Mouse (Mus musculus) heart, embryonic 14.5 days (tissue): ENCODE data around the gene Serpina3a. TPM values are rescaled to one million over a fixed set of nuclear protein-coding genes. Genes with fewer than 3 reads are reported as not detected.

Experiments
- ATAC-seq: fragments of 200-750 bp; cut with Nextera tagmentation; 2 replicates; pipeline ENCODE4 v1.8.0; 2017; ENCODE audit warnings: low read depth, moderate TSS enrichment; ENCODE audit not compliant: insufficient number of reproducible peaks, insufficient read depth, low FRiP score
- H3K27ac ChIP-seq, 2 experiments: fragments of 200-500 bp in 1 of 2; fragments of 300-500 bp in 1 of 2; sonication (generic) in 1 of 2; replicated peaks in 1 of 2; 2 replicates each; pipeline ENCODE4 v1.5.1; 2012 to 2014; ENCODE audit warnings: low read depth in 2 of 2, low read length in 2 of 2, control low read depth in 1 of 2, mild to moderate bottlenecking in 1 of 2, mixed read lengths in 1 of 2; ENCODE audit not compliant: control insufficient read depth in 1 of 2, insufficient read depth in 1 of 2
- H3K27me3 ChIP-seq: fragments of 300-500 bp; sonication (generic); 2 replicates; pipeline ENCODE4 v1.6.1; 2014; ENCODE audit warnings: mild to moderate bottlenecking, low read length, control low read depth; ENCODE audit not compliant: control insufficient read depth, insufficient read depth
- H3K36me3 ChIP-seq: fragments of 300-500 bp; sonication (generic); 2 replicates; pipeline ENCODE4 v1.6.1; 2014; ENCODE audit warnings: mild to moderate bottlenecking, control low read depth, low read length, mixed read lengths; ENCODE audit not compliant: control insufficient read depth, insufficient read depth
- H3K4me1 ChIP-seq, 2 experiments: fragments of 200-500 bp in 1 of 2; fragments of 300-500 bp in 1 of 2; sonication (generic) in 1 of 2; 2 replicates each; pipeline ENCODE4 v1.6.1; 2012 to 2014; ENCODE audit warnings: low read length in 2 of 2, control low read depth in 1 of 2, mixed read lengths in 1 of 2; ENCODE audit not compliant: control insufficient read depth in 2 of 2, insufficient read depth in 2 of 2
- H3K4me2 ChIP-seq: fragments of 300-500 bp; sonication (generic); 2 replicates; pipeline ENCODE4 v1.6.1; 2014; ENCODE audit warnings: mild to moderate bottlenecking, low read length
- H3K4me3 ChIP-seq, 2 experiments: fragments of 200-500 bp in 1 of 2; fragments of 300-500 bp in 1 of 2; sonication (generic) in 1 of 2; 2 replicates each; pipeline ENCODE4 v1.5.1; 2012 to 2014; ENCODE audit warnings: low read length in 2 of 2, mild to moderate bottlenecking in 2 of 2, control low read depth in 1 of 2, low read depth in 1 of 2, moderate library complexity in 1 of 2; ENCODE audit not compliant: control insufficient read depth in 1 of 2, insufficient read depth in 1 of 2
- H3K9ac ChIP-seq: fragments of 300-500 bp; sonication (generic); 2 replicates; pipeline ENCODE4 v1.6.1; 2014; ENCODE audit warnings: mild to moderate bottlenecking, low read length
- H3K9me3 ChIP-seq: fragments of 300-500 bp; sonication (generic); 2 replicates; pipeline ENCODE4 v1.6.1; 2016; ENCODE audit warnings: low read length, control low read depth; ENCODE audit not compliant: control insufficient read depth
- WGBS: fragments of 180-500 bp; shearing (Covaris S2); extraction: QIAGEN DNeasy Blood & Tissue Kit; methylation state at CpG from one replicate; pipeline ENCODE4 v1.1.7; 2014; 5-methylcytosine and 5-hydroxymethylcytosine counted together
- polyA plus RNA-seq: library from polyadenylated mRNA; unstranded; fragments of >200 nt; fragmentation: Nextera tagmentation; extraction: Ambion mirVana; gene quantifications from 2 replicates; pipeline ENCODE4 v1.2.1, GENCODE M21; 2014

Gene Serpina3a
- polyA plus RNA-seq, 1 experiment from 2014 or later: not detected

DNA sequence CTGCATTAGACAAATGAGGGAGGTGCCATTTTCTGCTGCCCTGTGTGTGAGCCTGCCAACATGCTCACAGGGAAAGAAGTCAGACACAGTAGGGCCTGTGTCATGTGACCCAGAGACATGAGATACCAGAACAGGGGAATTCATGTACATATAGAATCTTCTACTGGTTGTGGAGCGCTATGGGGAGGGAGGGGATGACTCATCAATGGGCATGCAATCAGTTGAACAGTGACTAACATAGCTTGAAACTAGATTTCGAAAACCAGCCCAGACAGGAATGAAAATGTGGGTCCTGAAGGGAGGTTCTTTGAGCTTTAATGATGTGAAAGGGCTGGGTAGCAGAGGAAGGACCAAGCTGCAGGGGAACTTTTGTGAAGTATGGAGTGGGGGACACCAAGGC lies 11.5 kb downstream of the Serpina3a start:
- Histone ChIP-seq H3K36me3 (no peaks in the 10 kb centered on the region), H3K27me3 (no peaks in the 10 kb centered on the region), H3K27ac (no peak overlapping the region), H3K9ac (no peak overlapping the region), H3K4me2 (no peak overlapping the region), H3K4me3 (no peak overlapping the region), H3K9me3 (no peaks in the 10 kb centered on the region), H3K4me1 (peaks cover 0 to 7% of the 10 kb centered on the region in 2 experiments; a peak in 2 of 4 replicates)
- 82% methylated on average over 2 of the region's 2 CpGs for WGBS
- ATAC-seq: no peak

GRCm38 (mm10) chr12:104125021-104125560 lies 12.6 kb downstream of the Serpina3a start:
- no peak overlapping the region for H3K9ac ChIP-seq
- H3K27me3 ChIP-seq: no peaks in the 10 kb centered on the region
- 53% methylated on average over 5 of the region's 5 CpGs for WGBS
- H3K27ac ChIP-seq: no peak overlapping the region
- no peaks in the 10 kb centered on the region for H3K36me3 ChIP-seq
- no peak overlapping the region for H3K4me3 ChIP-seq
- no peaks in the 10 kb centered on the region for H3K9me3 ChIP-seq
- no peak overlapping the region for H3K4me2 ChIP-seq
- peaks cover 0 to 7% of the 10 kb centered on the region in 2 experiments; a peak in 2 of 4 replicates for H3K4me1 ChIP-seq
- peak; percentile 41; the same call in 1 of the 2 replicates for ATAC-seq

GRCm38 (mm10) chr12:104127696-104128095 lies 15.2 kb downstream of the Serpina3a start, which contains the start of gene Serpina3b:
Serpina3b (plus strand) TSS chr12:104127996.
- H3K4me3 ChIP-seq: no peak within 1 kb of the TSS
- 75% methylated on average over 5 of the region's 5 CpGs for WGBS
- H3K4me2 ChIP-seq: no peak within 1 kb of the TSS
- H3K4me1 ChIP-seq: peaks cover 3 to 9% of the 10 kb centered on the region in 2 experiments; a peak in 2 of 4 replicates
- H3K36me3 ChIP-seq: no peaks in the 10 kb centered on the region
- no peak within 1 kb of the TSS for H3K27ac ChIP-seq
- no peaks in the 10 kb centered on the region for H3K27me3 ChIP-seq
- no peak within 1 kb of the TSS for H3K9ac ChIP-seq
- no peaks in the 10 kb centered on the region for H3K9me3 ChIP-seq
- no peak for ATAC-seq

- Histone ChIP-seq H3K27me3 (no peaks in the 10 kb centered on the region), H3K4me3 (no peak overlapping the region), H3K9me3 (no peaks in the 10 kb centered on the region), H3K36me3 (no peaks in the 10 kb centered on the region), H3K4me2 (no peak overlapping the region), H3K4me1 (peaks cover 3 to 5% of the 10 kb centered on the region in 2 experiments; a peak in 2 of 4 replicates), H3K9ac (no peak overlapping the region), H3K27ac (peak overlapping the region in 1 of 2 experiments; percentile 46; a peak in 1 of 4 replicates)
- ATAC-seq: no peak
Measured at GRCm38 (mm10) chr12:104131041-104131440, 18.5 kb downstream of the Serpina3a start.

GRCm38 (mm10) chr12:104138216-104138615 lies 25.7 kb downstream of the Serpina3a start:
- Histone ChIP-seq H3K4me1 (no peaks in the 10 kb centered on the region), H3K27me3 (no peaks in the 10 kb centered on the region), H3K4me2 (no peak overlapping the region), H3K9ac (no peak overlapping the region), H3K4me3 (no peak overlapping the region), H3K27ac (no peak overlapping the region), H3K36me3 (no peaks in the 10 kb centered on the region), H3K9me3 (no peaks in the 10 kb centered on the region)
- no peak for ATAC-seq
- WGBS: 69% methylated on average over 2 of the region's 2 CpGs

GRCm38 (mm10) chr12:104140543-104141103 lies 28.1 kb downstream of the Serpina3a start:
- H3K4me1 ChIP-seq: no peaks in the 10 kb centered on the region
- H3K27me3 ChIP-seq: no peaks in the 10 kb centered on the region
- H3K9me3 ChIP-seq: no peaks in the 10 kb centered on the region
- no peak overlapping the region for H3K9ac ChIP-seq
- H3K4me2 ChIP-seq: no peak overlapping the region
- H3K4me3 ChIP-seq: no peak overlapping the region
- WGBS: 83% methylated on average over 4 of the region's 4 CpGs
- no peak for ATAC-seq
- no peaks in the 10 kb centered on the region for H3K36me3 ChIP-seq
- H3K27ac ChIP-seq: no peak overlapping the region

DNA sequence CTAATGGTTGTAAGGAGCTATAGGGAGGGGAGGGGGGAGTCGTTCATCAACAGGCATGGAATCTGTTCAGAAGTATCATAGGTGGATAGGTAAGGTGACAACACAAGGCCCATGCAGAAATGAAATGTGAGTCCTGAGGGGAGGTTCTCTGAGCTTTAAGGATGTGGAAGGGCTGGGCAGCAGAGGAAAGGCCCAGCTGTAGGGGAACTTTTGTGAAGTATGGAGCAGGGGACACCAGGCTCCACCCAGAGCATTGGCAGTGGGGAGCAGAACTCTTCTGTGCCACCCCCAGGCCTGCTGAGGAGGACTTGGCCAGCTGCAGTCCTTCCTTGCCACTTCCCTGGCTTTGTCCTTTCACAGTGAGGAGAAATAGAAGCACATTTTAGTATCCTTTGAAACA lies 29.0 kb downstream of the Serpina3a start:
- Histone ChIP-seq H3K9me3 (no peaks in the 10 kb centered on the region), H3K27me3 (no peaks in the 10 kb centered on the region), H3K4me2 (no peak overlapping the region), H3K9ac (no peak overlapping the region), H3K4me3 (no peak overlapping the region), H3K27ac (no peak overlapping the region), H3K4me1 (no peaks in the 10 kb centered on the region), H3K36me3 (no peaks in the 10 kb centered on the region)
- 56% methylated on average over 1 of the region's 1 CpGs for WGBS
- no peak for ATAC-seq

DNA sequence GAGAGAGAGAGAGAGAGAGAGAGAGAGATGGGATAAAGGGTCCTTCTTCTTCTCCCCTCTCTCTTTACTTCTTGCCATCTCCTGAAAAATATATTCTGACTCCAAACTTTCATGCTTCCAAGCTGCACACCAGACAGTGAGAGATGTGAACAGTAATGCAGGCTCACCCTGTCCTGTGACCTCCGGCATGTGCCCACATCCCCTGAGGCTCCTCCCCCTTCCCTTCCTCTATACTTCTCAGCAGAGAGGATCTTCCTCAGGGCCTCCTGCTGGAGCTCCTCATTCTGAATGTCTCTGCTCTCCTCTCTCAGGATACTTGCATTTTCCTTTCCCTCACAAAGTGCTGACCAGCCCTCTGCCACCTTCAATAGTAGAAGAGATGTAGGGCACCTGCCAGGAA lies 29.9 kb downstream of the Serpina3a start:
- Histone ChIP-seq H3K4me1 (no peaks in the 10 kb centered on the region), H3K27me3 (no peaks in the 10 kb centered on the region), H3K4me3 (no peak overlapping the region), H3K36me3 (no peaks in the 10 kb centered on the region), H3K27ac (no peak overlapping the region), H3K9me3 (no peaks in the 10 kb centered on the region), H3K4me2 (no peak overlapping the region), H3K9ac (no peak overlapping the region)
- no peak for ATAC-seq
- 44% methylated on average over 1 of the region's 1 CpGs for WGBS
